Mouse (Mus musculus): ENCODE data around the gene Gm28048. TPM values are rescaled to one million over a fixed set of nuclear protein-coding genes. Genes with fewer than 3 reads are reported as not detected.
A peak's percentile ranks its signal among the peaks of the same experiment; 100 is the strongest.

Gm28048 gene
- polyA plus RNA-seq, 1 experiment from 2014 or later = 3.2 TPM

- peaks cover 12% of the 10 kb centered on the region; the same call in 1 of the 2 replicates for H3K4me1 ChIP-seq (replicated peaks; ENCODE audit: control insufficient read depth, insufficient read depth, low read length)
- ATAC-seq (ENCODE audit: low FRiP score) (no peak), DNase-seq (ENCODE audit: low spot score) (no peak)
- H3K4me3 ChIP-seq (replicated peaks; ENCODE audit: low read length) = no peak overlapping the region
- no peaks in the 10 kb centered on the region for H3K27me3 ChIP-seq (ENCODE audit: control insufficient read depth, insufficient read depth, low read length)
- no peaks in the 10 kb centered on the region for H3K36me3 ChIP-seq (replicated peaks; ENCODE audit: control insufficient read depth, insufficient read depth)
- H3K4me2 ChIP-seq (replicated peaks) = no peak overlapping the region
- H3K9me3 ChIP-seq (ENCODE audit: control insufficient read depth, low read length) = no peaks in the 10 kb centered on the region
- 91% methylated on average over 3 of the region's 3 CpGs for WGBS
- H3K9ac ChIP-seq = no peak overlapping the region
- no peak overlapping the region for H3K27ac ChIP-seq
Observed at GRCm38 (mm10) chr11:22876680-22877330, 105.1 kb downstream of the Gm28048 start.

- H3K27ac ChIP-seq = peak overlapping the region; percentile 58
- WGBS = 38% methylated on average over 4 of the region's 4 CpGs
- no peaks in the 10 kb centered on the region for H3K9me3 ChIP-seq (ENCODE audit: control insufficient read depth, low read length)
- peak overlapping the region; percentile 12; the same call in 1 of the 2 replicates for H3K9ac ChIP-seq
- DNase-seq (ENCODE audit: low spot score) (no peak), ATAC-seq (ENCODE audit: low FRiP score) (peak; percentile 75)
- no peak overlapping the region for H3K4me2 ChIP-seq (replicated peaks)
- H3K36me3 ChIP-seq (replicated peaks; ENCODE audit: control insufficient read depth, insufficient read depth) = no peaks in the 10 kb centered on the region
- H3K27me3 ChIP-seq (ENCODE audit: control insufficient read depth, insufficient read depth, low read length) = no peaks in the 10 kb centered on the region
- peaks cover 12% of the 10 kb centered on the region; the same call in 1 of the 2 replicates for H3K4me1 ChIP-seq (replicated peaks; ENCODE audit: control insufficient read depth, insufficient read depth, low read length)
- no peak overlapping the region for H3K4me3 ChIP-seq (replicated peaks; ENCODE audit: low read length)
Observed at GRCm38 (mm10) chr11:22875279-22875678, 106.6 kb downstream of the Gm28048 start.

- no peaks in the 10 kb centered on the region for H3K9me3 ChIP-seq (ENCODE audit: control insufficient read depth, low read length)
- DNase-seq (ENCODE audit: low spot score) = no peak
- no peak for ATAC-seq (ENCODE audit: low FRiP score)
- no peaks in the 10 kb centered on the region for H3K27me3 ChIP-seq (ENCODE audit: control insufficient read depth, insufficient read depth, low read length)
- no peak overlapping the region for H3K4me3 ChIP-seq (replicated peaks; ENCODE audit: low read length)
- peak overlapping the region; percentile 12; the same call in 1 of the 2 replicates for H3K9ac ChIP-seq
- H3K4me1 ChIP-seq (replicated peaks; ENCODE audit: control insufficient read depth, insufficient read depth, low read length) = peaks cover 12% of the 10 kb centered on the region; the same call in 1 of the 2 replicates
- peak overlapping the region; percentile 58 for H3K27ac ChIP-seq
- H3K4me2 ChIP-seq (replicated peaks) = no peak overlapping the region
- WGBS = 54% methylated on average over 6 of the region's 6 CpGs
- no peaks in the 10 kb centered on the region for H3K36me3 ChIP-seq (replicated peaks; ENCODE audit: control insufficient read depth, insufficient read depth)
Observed at GRCm38 (mm10) chr11:22874747-22875146, 107.1 kb downstream of the Gm28048 start.

GRCm38 (mm10) chr11:22873383-22873782 is 108.5 kb downstream of the Gm28048 start:
- Histone ChIP-seq H3K4me3 (replicated peaks; ENCODE audit: low read length) (no peak overlapping the region), H3K9me3 (ENCODE audit: control insufficient read depth, low read length) (no peaks in the 10 kb centered on the region), H3K27me3 (ENCODE audit: control insufficient read depth, insufficient read depth, low read length) (no peaks in the 10 kb centered on the region), H3K4me2 (replicated peaks) (no peak overlapping the region), H3K36me3 (replicated peaks; ENCODE audit: control insufficient read depth, insufficient read depth) (no peaks in the 10 kb centered on the region), H3K9ac (no peak overlapping the region), H3K4me1 (replicated peaks; ENCODE audit: control insufficient read depth, insufficient read depth, low read length) (peaks cover 12% of the 10 kb centered on the region; the same call in 1 of the 2 replicates), H3K27ac (no peak overlapping the region; the same call in 1 of the 2 replicates)
- 53% methylated on average over 4 of the region's 4 CpGs for WGBS
- no peak for DNase-seq (ENCODE audit: low spot score)
- no peak for ATAC-seq (ENCODE audit: low FRiP score)

GRCm38 (mm10) chr11:22872307-22872680 is 109.6 kb downstream of the Gm28048 start:
- DNase-seq (ENCODE audit: low spot score) = no peak
- no peak for ATAC-seq (ENCODE audit: low FRiP score)
- no peaks in the 10 kb centered on the region for H3K36me3 ChIP-seq (replicated peaks; ENCODE audit: control insufficient read depth, insufficient read depth)
- H3K4me3 ChIP-seq (replicated peaks; ENCODE audit: low read length) = no peak overlapping the region
- H3K9ac ChIP-seq = no peak overlapping the region
- 44% methylated on average over 4 of the region's 4 CpGs for WGBS
- no peaks in the 10 kb centered on the region for H3K27me3 ChIP-seq (ENCODE audit: control insufficient read depth, insufficient read depth, low read length)
- no peaks in the 10 kb centered on the region for H3K9me3 ChIP-seq (ENCODE audit: control insufficient read depth, low read length)
- 0 out of 2 replicates have a peak overlapping the region, but pooled peaks have one; percentile 24 for H3K27ac ChIP-seq
- H3K4me1 ChIP-seq (replicated peaks; ENCODE audit: control insufficient read depth, insufficient read depth, low read length) = peaks cover 12% of the 10 kb centered on the region; the same call in 1 of the 2 replicates
- H3K4me2 ChIP-seq (replicated peaks) = no peak overlapping the region

- Histone ChIP-seq H3K4me3 (replicated peaks; ENCODE audit: low read length) (no peak overlapping the region), H3K27ac (0 out of 2 replicates have a peak overlapping the region, but pooled peaks have one; percentile 24)
- 69% methylated on average over 7 of the region's 7 CpGs for WGBS
Observed at GRCm38 (mm10) chr11:22871628-22872306, 110.1 kb downstream of the Gm28048 start.

GRCm38 (mm10) chr11:22868582-22868981 is 113.3 kb downstream of the Gm28048 start:
- Histone ChIP-seq H3K4me1 (replicated peaks; ENCODE audit: control insufficient read depth, insufficient read depth, low read length) (no peaks in the 10 kb centered on the region), H3K4me3 (replicated peaks; ENCODE audit: low read length) (no peak overlapping the region), H3K36me3 (replicated peaks; ENCODE audit: control insufficient read depth, insufficient read depth) (no peaks in the 10 kb centered on the region), H3K27ac (no peak overlapping the region), H3K9ac (no peak overlapping the region), H3K4me2 (replicated peaks) (no peak overlapping the region), H3K9me3 (ENCODE audit: control insufficient read depth, low read length) (no peaks in the 10 kb centered on the region), H3K27me3 (ENCODE audit: control insufficient read depth, insufficient read depth, low read length) (0 out of 2 replicates have a peak, but pooled peaks cover under 1% of the 10 kb centered on the region)
- 85% methylated on average over 8 of the region's 8 CpGs for WGBS
- DNase-seq (ENCODE audit: low spot score) = no peak
- ATAC-seq (ENCODE audit: low FRiP score) = no peak

More at GRCm38 (mm10) chr11:22871628-22872306, 110.1 kb downstream of the Gm28048 start:
- H3K27me3 ChIP-seq (ENCODE audit: control insufficient read depth, insufficient read depth, low read length) = no peaks in the 10 kb centered on the region
- no peak for ATAC-seq (ENCODE audit: low FRiP score)
- peaks cover 12% of the 10 kb centered on the region; the same call in 1 of the 2 replicates for H3K4me1 ChIP-seq (replicated peaks; ENCODE audit: control insufficient read depth, insufficient read depth, low read length)
- no peak for DNase-seq (ENCODE audit: low spot score)
- H3K9ac ChIP-seq = no peak overlapping the region
- H3K9me3 ChIP-seq (ENCODE audit: control insufficient read depth, low read length) = no peaks in the 10 kb centered on the region
- H3K4me2 ChIP-seq (replicated peaks) = no peak overlapping the region
- no peaks in the 10 kb centered on the region for H3K36me3 ChIP-seq (replicated peaks; ENCODE audit: control insufficient read depth, insufficient read depth)

GRCm38 (mm10) chr11:22867691-22868090 is 114.2 kb downstream of the Gm28048 start:
- Histone ChIP-seq H3K27ac (no peak overlapping the region), H3K36me3 (replicated peaks; ENCODE audit: control insufficient read depth, insufficient read depth) (no peaks in the 10 kb centered on the region), H3K4me1 (replicated peaks; ENCODE audit: control insufficient read depth, insufficient read depth, low read length) (no peaks in the 10 kb centered on the region), H3K4me2 (replicated peaks) (no peak overlapping the region), H3K9me3 (ENCODE audit: control insufficient read depth, low read length) (no peaks in the 10 kb centered on the region), H3K9ac (no peak overlapping the region), H3K4me3 (replicated peaks; ENCODE audit: low read length) (no peak overlapping the region), H3K27me3 (ENCODE audit: control insufficient read depth, insufficient read depth, low read length) (0 out of 2 replicates have a peak, but pooled peaks cover 7% of the 10 kb centered on the region)
- DNase-seq (ENCODE audit: low spot score) (no peak), ATAC-seq (ENCODE audit: low FRiP score) (no peak)
- WGBS = 89% methylated on average over 5 of the region's 5 CpGs

- Histone ChIP-seq H3K27ac (no peak overlapping the region), H3K9ac (no peak overlapping the region), H3K27me3 (ENCODE audit: control insufficient read depth, insufficient read depth, low read length) (peaks cover 22% of the 10 kb centered on the region), H3K4me2 (replicated peaks) (no peak overlapping the region), H3K4me1 (replicated peaks; ENCODE audit: control insufficient read depth, insufficient read depth, low read length) (no peaks in the 10 kb centered on the region), H3K36me3 (replicated peaks; ENCODE audit: control insufficient read depth, insufficient read depth) (no peaks in the 10 kb centered on the region), H3K9me3 (ENCODE audit: control insufficient read depth, low read length) (no peaks in the 10 kb centered on the region), H3K4me3 (replicated peaks; ENCODE audit: low read length) (no peak overlapping the region)
- ATAC-seq (ENCODE audit: low FRiP score) = no peak
- WGBS = 92% methylated on average over 7 of the region's 7 CpGs
- no peak for DNase-seq (ENCODE audit: low spot score)
Observed at GRCm38 (mm10) chr11:22865635-22866246, 116.1 kb downstream of the Gm28048 start.
